Mouse (Mus musculus) right cerebral cortex, postnatal 10 days (tissue): ENCODE data around the gene Hectd2.

Experiments
- DNase-seq, 2 experiments: peaks; one replicate each; pipeline ENCODE4 v3.0.0; 2021; ENCODE audit warnings: low spot score in 2 of 2

Hectd2 gene

DNA sequence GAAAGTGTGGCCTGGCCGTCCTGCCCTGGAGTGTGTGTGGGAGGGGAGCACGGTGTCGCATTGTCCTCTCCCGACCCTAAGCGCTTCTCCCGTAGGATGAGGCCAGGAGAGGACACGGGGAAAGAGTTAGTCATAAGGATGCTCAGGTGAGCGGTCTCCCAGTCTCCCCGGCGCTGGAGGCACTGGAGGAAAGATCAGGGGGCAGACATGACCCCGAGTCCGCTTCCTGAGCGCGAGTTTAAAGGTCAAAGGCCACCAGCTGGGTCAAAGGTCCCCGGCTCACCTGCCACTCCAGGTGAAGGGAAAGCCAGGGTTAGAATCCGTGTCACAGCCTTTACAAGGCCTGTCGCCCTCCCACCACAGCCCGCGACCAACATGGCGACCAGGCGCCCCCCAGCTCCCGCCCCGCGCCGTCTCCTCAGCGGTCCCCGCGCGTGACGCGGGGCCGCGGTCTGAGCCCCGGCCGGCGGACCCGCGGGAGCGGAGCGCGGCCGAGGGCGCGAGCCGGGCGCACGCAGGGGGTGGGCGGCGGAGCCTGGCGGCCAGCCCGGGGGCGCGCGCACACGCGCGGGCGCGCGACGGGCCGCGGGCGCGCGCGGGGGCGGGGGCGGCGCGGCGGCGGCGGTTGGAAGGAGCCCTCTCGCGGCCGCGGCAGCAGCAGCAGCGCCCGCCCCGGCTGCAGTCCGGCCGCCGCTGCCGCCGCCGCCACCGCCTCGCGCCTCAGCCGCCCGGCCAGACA is at the start of gene Hectd2:
Gene Hectd2, plus strand, starts transcription at position 594 of the 739 bp plus-strand sequence.
- DNase-seq, result peak; percentile 76 to 84

DNA sequence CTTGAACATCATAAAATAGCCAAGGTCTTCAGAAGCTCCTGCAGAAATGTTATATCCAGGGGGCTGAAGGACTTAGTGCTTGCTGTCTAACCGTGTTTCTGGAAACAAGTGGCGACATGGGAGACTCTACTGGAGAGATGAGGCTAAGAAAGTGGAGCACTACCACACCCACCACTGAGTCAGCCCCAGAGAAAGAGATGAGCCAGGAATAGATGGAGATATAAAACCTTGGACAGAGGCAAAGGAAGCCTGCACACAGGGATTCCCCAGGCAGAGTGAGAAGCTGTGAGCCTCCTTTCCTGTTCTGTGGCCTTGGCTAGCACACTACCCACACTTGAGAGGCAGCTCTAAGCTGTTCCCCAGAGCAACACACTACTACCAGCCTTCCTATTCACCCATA is 49.7 kb upstream of the Hectd2 start:
- DNase-seq, result no peak

DNA sequence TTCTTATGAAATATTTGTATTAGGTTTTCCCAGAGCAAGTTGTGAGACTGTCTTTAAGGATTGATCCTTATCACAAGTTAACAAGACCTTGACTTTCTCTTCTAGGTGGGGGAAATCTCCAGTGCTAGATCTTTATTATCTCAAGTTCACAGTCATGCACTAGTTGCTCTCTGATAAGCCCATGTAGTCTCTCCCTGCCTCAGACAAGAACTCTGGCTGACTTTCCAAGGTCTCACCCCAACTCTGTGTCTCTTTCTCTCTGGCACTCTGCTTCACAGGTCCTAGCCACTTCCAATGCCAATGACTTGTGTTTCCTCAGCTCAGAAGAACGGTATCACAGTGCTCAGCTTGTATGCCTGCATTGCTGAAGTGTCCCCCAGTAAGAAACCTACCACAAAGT is 43.1 kb upstream of the Hectd2 start:
- DNase-seq, result no peak

DNA sequence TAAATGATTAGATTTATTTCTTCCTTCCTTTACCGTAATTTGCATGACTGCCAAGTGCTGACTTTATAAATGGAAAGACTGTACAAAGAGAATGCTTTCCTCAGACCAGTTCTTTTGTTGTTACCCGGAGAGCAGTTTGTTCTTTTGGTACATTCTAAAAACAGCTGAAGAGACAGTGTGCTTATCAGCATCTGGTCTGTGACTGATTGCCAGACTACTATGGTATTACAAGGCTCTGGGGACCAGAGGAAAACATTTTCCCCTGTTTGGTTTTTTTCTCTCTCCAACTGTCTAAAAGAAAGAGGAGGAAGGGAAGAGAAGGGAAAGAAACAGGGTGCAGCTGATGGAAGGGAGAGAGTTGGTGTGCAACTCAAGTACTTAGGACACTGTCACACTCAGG is 36.0 kb upstream of the Hectd2 start:
- DNase-seq, result no peak

DNA sequence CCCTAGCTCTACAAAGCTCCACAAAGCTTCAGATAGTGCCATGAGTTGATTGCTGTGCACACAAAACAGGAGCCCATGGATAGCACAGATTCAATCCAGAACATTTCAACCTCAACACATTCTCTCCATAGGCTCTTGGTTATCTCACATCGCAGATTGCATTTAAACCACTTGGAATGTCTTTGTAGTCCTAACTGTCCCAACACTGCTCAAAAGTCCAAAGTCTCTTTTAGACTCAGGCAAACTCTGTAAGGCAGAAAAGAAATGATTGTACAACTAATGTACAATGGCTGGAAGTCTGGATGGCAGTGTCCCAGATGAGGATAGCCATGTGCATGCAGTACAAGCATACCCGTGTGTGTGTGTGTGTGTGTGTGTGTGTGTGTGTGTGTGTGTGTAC is 32.9 kb upstream of the Hectd2 start:
- DNase-seq, result no peak

DNA sequence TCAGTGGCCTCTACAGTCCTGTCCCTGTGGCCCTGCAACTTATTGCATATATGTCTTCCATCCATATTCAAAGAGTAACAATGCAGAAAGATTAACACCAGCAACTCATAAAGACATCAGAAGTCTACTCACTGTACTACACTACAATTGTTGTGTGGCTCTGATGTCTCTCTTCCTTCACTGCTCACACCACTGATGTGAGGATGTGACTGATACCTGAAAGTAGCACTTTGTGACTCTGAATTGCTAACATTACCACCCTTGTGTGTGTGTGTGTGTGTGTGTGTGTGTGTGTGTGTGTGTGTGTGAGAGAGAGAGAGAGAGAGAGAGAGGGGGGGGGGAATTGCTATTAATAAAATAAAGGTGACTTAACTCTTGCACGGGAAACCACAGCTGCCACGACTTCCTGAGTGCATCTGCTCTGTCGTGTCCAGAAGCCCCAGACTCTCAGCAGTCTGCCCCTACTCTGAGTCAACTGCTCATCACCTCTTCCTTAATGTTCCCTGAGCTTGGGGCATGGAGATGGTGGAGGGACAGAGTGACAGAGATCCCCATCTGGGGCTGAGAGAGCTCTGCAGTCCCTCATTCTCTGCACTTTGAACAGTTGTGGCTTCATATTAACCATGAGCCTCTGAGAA is 31.8 kb upstream of the Hectd2 start:
- DNase-seq, result no peak

DNA sequence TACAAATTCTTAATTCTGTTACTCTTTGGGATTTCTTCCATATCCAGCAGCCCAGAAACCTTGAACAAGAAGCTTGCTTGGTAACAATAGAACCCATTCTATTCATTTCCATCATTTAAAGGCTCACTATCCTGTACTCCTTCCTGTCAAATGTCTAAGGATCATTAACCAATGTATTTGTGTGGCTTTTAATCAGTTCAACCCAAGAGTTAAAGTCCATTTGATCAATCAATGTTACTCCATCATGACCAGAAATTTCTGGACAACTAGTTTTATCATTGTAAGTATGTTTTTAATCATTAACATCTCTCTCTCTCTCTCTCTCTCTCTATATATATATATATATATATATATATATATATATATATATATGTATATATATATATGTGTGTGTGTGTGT is 29.4 kb upstream of the Hectd2 start:
- DNase-seq, result no peak

DNA sequence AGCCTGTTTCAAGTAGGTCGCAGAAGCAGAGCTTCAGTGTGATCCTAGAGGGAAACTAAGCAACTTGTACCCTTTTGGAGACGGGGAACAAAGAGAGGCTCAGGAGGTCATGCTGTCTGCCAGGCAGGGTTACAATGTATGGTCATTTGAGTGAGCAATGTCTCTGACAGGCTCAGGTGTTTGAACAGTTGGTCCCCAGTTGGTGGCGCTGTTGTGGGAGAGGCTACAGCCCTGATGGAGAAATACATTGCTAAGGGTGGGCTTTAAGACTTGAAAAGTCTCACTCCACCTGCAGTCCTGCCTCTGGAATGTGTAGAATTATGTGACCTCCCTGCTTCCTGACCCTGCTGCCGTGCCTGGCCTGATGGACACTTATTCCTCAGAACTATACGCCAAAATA is 21.4 kb upstream of the Hectd2 start:
- peak in 1 of 2 experiments; percentile 36 for DNase-seq

DNA sequence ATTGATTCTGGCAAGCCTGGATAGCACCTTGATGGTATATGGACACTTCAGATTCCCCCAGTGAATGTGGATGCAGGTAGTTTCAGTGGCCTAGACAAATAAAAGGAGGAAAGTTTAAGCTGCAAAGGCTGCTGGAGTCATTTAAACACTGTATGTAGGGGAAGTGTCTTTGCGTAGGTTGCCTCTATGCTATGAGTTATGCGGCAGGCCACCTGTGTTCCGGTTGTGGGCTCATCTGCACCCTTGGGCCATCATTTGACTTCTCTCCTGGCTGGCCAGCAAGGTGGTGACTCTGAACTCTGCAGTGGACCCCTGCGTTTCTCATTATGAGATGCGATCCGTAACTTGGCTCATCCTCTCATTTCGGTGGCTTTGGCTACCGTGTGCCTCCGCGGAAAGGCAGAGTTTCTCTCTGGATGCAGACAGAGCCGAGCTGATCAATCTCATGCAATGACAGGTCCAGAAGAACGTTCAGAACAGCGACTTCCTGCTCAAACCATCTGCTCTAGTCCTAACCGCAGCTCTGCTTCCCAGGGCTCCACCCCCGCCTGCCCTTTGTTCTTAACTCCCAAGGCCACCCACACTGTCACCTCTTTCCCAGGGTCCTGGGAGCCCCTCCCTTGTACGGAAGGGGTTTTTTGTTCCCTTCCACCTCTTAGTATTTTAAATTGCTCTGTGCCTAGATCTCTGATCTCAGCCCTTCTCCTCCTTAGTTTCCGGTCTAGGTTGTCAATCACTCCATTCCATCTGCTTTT is 20.3 kb upstream of the Hectd2 start:
- DNase-seq, result peak; percentile 29 to 50

DNA sequence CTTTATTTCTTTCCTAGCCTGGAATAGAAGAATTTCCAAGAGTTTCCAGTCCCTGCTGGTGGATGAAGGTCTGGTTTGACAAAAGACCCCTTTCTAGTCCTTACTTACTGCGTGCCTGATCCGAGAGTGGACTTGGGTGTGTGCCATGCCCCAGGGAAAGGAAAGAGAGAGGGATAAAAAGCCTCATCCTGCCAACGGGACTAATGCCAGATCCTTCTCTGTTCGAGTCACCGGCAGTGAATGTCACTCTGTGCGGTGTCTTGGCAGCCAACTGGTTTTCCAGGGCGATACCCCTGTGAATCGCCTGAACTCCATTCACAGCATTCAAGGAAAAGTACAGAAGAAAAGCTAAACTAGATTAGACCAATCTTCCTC is 19.7 kb upstream of the Hectd2 start:
- DNase-seq, result peak; percentile 87 to 88

DNA sequence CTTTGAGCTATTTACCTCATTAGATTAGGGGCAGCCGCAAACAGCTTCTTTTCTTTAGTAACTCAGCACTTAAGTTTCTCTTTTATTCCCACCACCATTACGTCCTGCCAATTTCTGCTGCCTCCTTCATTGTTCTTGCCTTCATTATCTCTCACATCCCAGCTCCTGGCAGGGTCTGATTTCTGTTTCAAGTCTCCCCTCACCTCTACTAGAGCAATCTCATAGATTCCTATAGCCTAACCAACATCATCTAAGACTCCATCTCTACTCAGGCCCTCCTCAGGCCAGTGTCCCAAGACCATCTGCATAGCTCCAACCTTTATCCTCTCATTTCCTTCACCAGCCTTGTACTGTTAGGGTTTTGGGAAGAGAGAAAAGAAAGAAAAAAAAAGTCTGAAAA is 19.3 kb upstream of the Hectd2 start:
- no peak for DNase-seq

DNA sequence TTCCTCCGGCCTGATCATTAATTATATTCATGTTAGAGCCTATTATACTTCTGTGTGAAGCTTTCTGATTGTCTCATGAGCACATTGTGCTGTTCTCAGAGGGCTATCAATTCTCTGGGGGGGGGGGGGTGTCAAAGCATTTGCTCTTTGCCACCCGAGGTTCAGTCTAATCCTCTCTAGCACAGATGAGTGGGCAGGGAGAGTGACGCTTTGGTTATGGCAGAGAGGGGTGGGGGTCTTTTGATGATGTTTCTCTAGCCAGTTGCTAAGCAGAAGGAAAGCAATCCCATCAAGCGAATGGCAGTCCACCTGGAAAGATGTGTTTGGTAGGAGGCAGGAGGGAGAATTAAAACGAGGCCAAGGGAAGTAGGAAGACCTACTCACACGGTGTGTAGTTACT is 18.6 kb upstream of the Hectd2 start:
- no peak for DNase-seq

DNA sequence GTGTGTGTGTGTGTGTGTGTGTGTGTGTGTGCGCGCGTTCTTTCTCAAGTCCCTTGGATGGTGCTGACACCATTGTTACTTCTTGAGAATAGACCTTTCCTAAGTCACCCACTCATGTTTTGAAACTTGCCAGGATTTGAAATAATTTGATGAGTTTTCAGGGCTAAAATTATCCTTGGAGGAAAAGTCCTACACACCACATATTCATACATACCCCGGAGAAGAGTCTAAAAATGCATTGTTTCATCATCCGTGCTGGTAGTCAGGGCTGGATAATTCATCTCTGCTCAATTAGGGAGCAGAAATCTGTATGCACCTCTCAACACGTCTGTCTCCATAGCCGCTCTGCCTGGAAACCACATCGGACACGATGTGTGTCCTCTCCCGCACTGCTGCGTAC is 17.5 kb upstream of the Hectd2 start:
- peak in 1 of 2 experiments; percentile 50 for DNase-seq

DNA sequence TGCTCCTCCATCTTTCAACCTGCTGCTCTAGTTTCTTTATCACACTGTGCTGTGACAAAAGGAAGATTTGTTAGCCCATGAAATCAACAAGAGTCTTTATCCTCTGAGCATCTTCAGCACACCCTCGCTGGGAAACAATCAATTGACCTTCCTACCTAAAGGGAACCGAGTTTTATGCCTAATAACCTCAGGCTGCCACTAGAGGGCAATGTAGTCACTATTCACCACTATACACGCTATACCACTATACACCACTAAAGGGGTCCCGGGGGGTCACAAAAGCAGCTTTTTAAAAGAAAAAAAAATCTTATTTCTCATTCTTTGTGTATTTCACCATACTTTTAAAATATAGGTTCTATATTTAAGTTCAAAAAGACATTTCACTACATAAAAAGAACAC is 15.9 kb upstream of the Hectd2 start:
- DNase-seq, result peak; percentile 46 to 54

DNA sequence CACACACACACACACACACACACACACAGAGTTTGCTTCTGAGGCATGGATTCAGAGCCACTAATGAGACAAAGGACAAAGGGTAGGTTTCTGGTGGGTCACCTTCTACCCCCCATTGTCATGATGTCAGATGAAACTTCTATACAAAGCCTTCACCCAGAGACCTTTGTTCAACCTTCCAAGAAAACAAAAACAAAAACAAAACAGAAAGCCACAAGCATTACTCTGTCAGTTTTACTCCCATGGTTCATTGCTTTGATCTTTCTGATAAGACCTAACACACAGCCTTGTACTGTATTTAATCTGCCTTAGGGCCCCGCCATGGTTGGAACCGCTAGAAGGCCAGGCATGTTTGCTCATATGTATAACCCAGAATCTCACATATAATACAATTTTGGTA is 15.1 kb upstream of the Hectd2 start:
- no peak for DNase-seq

DNA sequence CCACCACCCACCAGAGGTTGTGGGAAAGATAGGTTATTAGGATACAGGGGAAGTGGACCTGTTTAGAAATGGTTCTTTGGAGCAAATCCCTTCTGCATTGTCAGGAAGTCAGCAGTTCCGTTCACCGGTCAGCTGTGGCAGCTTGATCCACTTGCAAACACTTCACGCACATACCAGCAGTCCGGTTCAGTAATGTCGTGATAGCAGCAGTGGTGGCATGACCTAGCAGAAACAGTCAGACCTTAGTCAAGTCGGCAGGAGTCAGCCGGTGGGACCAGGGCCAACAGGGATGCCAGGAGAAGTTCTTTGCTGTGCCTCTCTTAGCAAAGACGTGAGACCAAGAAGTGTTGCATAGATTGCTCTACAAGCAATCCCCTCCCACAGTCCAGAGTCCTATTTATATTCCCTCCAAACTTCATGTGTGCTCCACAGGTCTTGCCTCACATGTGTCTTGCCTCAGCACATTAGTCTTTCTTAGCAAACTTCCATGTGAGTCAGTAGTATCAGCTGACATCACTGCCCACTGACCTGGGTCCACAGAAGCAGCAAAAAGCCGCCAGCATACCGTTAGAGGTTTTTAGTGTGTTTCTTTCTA is 14.3 kb upstream of the Hectd2 start:
- DNase-seq, result no peak

DNA sequence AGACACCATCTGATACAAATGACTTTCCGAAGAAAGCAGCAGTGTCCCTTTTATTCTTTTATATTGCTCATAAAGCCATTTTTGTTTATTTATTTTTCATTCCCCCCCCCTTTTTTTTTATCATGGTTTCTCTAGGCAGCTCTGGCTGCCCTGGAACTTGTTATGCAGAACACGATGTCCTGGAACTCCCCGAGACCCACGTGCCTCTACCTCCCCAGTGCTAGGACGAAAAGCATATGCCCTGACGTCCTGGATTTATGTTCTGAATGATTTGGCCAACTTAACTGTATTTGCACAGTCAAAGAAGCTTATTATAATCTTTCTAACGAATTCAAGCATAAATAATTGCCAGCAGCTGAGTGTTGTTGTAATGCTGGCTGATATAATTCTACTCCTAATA is 13.7 kb upstream of the Hectd2 start:
- DNase-seq, result no peak

DNA sequence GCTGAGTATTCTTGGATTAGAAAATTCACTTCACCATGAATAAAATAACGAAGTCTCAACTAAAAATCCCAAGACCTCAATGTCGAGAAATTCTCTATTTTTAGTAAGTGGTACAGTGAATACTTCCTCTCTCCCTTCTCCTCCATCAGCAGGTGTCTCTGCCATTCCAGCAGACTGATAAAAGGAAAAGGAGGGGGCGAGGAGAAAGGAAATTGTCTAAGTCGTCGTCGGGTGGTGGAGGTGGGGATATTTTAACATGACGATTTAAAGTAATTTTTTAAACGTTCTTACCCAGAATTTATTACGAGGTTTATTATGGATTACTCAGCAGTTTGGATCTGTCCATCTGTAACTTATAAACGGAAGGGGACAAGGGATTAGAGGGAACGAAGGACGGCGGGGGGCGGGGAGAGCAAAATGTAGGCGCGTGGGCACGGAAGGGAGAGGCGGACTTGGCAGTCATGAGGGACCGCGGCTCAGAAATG is 836 bp upstream of the Hectd2 start:
- DNase-seq, result peak in 1 of 2 experiments; percentile 79

DNA sequence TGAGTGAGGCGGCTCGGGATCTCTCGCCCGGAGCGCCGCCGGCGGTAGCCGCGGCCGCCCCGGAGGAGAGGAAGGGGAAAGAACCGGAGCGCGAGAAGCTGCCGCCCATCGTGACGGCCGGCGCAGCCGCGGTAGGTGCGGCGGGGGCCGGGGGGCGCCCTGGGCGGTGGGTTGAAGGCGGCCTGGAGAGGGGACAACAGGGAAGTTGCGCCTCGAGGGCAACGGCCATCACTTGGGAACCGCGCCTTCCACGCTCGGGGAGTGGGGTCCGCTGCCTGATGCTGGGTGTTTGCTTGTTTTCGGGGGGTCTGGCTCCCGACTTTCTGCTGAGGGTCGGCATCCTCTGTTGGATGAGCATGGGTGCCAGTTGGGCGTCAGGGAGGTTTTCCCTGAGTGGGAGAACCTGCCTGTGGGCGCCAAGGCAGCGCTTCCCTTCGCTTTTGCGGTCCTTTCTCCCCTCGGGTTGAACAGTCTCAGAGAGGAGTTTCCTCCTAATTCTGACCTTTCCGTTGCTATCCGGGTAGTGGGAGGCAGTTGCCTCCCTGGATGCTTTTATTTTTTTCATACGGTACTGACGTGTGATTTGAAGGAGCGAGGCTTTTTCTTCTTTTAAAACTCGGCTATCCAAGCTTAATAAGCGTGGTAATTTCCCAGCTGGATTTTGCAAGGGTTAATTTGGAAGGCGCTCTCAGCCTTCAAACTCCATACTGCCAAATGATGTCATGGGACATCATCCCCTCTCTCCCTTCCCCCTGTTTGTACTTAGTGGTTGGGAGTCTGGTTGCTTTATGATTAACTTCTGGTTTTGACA is 551 bp downstream of the Hectd2 start:
- DNase-seq, result peak; percentile 59 to 60

DNA sequence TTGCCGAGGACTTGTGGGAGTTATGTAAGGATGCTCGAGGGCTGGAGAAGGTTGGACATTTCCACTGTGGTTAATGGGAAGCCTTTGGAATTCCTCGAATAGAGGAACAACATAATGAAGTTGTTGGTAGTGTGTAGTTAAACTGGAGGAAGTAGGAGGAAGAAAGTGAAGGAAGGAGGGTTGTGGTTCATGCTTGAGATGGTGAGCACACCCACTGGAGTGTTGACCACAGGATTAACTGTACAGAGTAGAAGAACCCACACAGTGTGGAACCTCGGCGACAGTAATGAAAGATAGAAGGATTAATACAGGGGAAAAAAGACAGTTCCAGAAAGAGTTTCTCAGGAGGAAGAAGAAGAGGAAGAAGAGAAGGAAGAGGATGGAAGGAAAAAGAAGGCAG is 4.9 kb downstream of the Hectd2 start:
- no peak for DNase-seq

DNA sequence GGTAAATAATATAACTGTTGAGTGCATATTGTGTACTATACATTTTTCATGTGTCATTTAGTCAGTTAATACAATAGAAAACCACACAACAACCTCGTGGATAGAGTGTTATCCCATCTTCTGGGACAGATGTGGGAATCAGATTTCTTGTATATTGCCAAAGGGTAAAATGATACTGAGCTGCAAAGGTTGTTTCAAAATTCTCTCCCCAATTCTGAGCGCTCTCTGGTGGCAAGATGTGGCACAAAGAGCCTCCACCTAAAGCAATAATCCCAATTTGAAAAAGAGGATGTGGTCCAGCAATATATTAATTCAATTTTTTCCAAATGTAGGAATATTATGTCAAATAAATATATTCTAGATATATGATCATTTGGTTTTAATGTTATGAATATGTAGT is 5.7 kb downstream of the Hectd2 start:
- DNase-seq, result no peak

DNA sequence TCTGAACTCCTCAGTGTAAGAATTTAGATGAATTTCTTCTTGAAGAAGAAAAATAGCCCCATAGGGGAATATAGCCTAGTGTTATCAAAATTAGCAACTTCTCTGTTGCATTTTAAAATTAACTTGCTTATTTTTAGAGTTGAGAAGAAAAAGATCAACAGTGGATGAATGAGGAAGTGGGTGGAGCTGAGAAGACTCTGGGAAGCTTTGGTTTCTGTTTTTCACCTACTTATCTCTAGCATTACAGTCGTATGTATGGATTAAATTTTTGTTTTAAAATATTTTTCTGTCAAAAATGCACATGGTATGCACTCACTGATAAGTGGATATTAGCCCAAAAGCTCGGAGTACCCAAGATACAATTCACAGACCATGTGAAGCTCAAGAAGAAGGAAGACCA is 6.7 kb downstream of the Hectd2 start:
- DNase-seq, result no peak
